Mouse (Mus musculus): ENCODE results near the gene Ptk7. TPM values are rescaled to one million over a fixed set of nuclear protein-coding genes. Genes with fewer than 3 reads are reported as not detected.

The Ptk7 gene
- polyA plus RNA-seq, 1 experiment: 0.04 TPM

DNA sequence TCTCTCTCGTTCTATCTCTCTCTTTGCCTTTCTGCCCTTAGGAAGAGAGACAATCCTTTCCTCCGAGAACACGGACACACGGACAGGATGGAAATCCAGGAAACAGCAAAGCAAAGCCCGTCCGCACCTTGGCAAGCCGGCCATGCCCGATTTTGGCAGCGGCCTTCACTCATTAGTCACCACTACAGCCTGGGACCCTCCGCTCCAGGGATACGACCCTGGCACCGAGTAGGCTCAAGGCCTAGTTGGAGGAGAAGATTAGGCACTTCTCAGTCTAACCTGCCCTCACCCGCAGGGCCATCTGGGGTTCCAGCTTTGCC lies 873 bp downstream of the Ptk7 start:
- no peaks in the 10 kb centered on the region; the same call in 1 of the 2 replicates for H3K36me3 ChIP-seq (ENCODE audit: control insufficient read depth)
- peak overlapping the region; percentile 55 for H3K4me3 ChIP-seq (replicated peaks)
- H3K4me1 ChIP-seq (ENCODE audit: control insufficient read depth): no peaks in the 10 kb centered on the region; the same call in 1 of the 2 replicates
- TF ChIP-seq GATA1 (IDR thresholded peaks at IDR 0.05; ENCODE audit: low read length) (no peak), TAL1 (IDR thresholded peaks at IDR 0.05; ENCODE audit: low read length) (no peak)
- peaks cover 50% of the 10 kb centered on the region for H3K27me3 ChIP-seq (ENCODE audit: control insufficient read depth)
- H3K9me3 ChIP-seq (ENCODE audit: control insufficient read depth, low read length): no peaks in the 10 kb centered on the region; the same call in 1 of the 2 replicates

DNA sequence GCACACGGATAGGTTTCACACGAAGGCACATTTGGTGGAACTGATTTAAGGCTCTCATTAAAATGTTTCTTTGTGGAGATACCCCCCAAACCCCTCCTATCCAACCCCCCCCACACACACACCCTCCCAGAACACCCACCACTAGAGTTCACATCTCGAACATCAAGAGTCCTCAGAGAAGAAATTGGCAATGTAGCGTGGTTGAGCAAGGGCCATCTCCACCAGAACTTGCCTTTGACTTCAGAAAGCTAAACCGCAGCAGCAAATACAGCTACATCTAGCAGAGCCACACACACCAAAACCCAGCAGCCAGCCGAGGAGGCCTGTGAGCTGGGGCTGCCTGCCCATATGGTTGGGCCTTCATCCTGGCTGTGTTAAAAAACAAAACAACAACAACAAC lies 1.9 kb downstream of the Ptk7 start:
- no peak for TF ChIP-seq GATA1 (IDR thresholded peaks at IDR 0.05; ENCODE audit: low read length)
- TF ChIP-seq TAL1 (IDR thresholded peaks at IDR 0.05; ENCODE audit: low read length): no peak
- Histone ChIP-seq H3K4me3 (replicated peaks) (no peak overlapping the region), H3K27me3 (ENCODE audit: control insufficient read depth) (peaks cover 50% of the 10 kb centered on the region), H3K4me1 (ENCODE audit: control insufficient read depth) (no peaks in the 10 kb centered on the region; the same call in 1 of the 2 replicates), H3K36me3 (ENCODE audit: control insufficient read depth) (no peaks in the 10 kb centered on the region; the same call in 1 of the 2 replicates), H3K9me3 (ENCODE audit: control insufficient read depth, low read length) (no peaks in the 10 kb centered on the region; the same call in 1 of the 2 replicates)

DNA sequence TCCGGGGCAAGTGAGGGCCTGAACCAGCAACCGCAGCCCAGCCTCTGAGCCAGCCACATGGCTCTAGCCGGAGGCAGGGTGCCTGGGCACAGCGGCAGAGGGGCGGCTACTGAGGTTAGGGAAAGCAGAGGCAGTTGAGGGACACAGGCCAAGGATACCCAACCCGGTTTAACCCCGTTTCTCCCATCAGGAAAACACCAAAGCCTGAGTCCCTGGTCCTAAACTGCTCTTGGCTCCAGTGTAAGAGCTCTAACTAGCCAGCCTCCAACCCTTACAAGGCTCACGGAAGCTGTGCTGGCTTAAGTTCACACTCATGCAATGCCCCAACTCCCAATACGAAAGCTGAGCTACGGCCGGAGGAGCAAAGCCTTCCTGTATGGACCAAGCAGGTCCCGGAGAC lies 4.7 kb downstream of the Ptk7 start:
- H3K9me3 ChIP-seq (ENCODE audit: control insufficient read depth, low read length): no peaks in the 10 kb centered on the region; the same call in 1 of the 2 replicates
- H3K4me1 ChIP-seq (ENCODE audit: control insufficient read depth): no peaks in the 10 kb centered on the region; the same call in 1 of the 2 replicates
- peaks cover 39% of the 10 kb centered on the region for H3K27me3 ChIP-seq (ENCODE audit: control insufficient read depth)
- H3K36me3 ChIP-seq (ENCODE audit: control insufficient read depth): no peaks in the 10 kb centered on the region
- no peak for TF ChIP-seq GATA1 (IDR thresholded peaks at IDR 0.05; ENCODE audit: low read length)
- no peak for TF ChIP-seq TAL1 (IDR thresholded peaks at IDR 0.05; ENCODE audit: low read length)
- H3K4me3 ChIP-seq (replicated peaks): no peak overlapping the region

DNA sequence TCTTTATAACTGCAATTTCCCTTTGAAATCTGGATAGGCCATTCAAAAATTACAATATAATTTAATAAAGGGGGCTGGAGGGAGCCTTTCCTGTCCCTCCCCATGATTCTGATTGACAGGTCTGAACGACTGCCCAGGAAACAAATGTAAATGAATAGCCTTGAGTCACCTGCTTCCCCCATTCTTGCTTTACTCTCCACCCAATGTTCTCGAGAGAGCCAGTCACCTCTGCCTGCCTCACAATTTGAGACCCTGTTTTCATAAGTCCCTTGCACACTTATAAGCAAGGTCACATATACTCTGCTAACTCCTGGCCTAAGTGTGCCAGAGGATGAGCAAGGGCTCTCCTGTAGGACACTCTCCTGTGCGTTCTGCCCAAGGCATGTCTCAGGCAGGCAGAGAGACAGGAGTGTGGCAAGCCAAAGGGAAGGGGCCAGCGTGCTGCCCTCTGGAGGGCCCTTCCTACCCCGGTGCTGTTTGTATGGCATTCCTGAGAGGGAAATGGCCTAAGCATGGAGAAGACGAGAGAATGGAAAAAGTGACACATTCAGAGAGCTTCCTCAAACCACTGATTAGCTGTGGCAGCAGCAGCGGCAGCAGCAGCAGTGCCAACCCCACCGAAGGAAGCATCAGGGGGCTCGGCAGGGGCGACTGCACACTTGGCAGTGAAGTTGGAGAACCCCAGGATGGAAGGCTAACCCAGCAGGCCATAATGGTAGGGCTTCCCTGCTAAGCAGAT lies 5.3 kb downstream of the Ptk7 start:
- no peak for TF ChIP-seq GATA1 (IDR thresholded peaks at IDR 0.05; ENCODE audit: low read length)
- TF ChIP-seq TAL1 (IDR thresholded peaks at IDR 0.05; ENCODE audit: low read length): no peak
- Histone ChIP-seq H3K9me3 (ENCODE audit: control insufficient read depth, low read length) (no peaks in the 10 kb centered on the region; the same call in 1 of the 2 replicates), H3K4me1 (ENCODE audit: control insufficient read depth) (no peaks in the 10 kb centered on the region; the same call in 1 of the 2 replicates), H3K36me3 (ENCODE audit: control insufficient read depth) (no peaks in the 10 kb centered on the region), H3K27me3 (ENCODE audit: control insufficient read depth) (peaks cover 33% of the 10 kb centered on the region), H3K4me3 (replicated peaks) (no peak overlapping the region)

DNA sequence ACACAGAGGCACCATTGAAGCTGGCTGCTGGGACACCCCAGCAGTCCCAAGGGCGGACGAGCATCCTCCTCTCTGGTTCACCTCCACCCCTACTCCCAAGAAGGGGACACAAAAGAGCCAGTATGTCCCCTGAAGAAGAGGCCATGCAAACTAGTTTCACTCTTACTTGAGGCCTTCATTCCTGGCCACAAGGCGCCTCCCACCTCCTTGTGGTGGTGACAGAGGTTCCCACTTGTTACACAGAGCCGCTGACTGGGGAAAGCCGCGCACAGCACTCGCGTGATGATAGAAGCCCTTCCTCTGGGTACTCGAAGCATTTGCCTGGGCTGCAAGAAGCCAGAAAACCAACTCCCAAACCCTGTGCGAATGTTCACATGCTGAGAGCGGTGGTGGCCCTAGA lies 7.0 kb downstream of the Ptk7 start:
- Histone ChIP-seq H3K36me3 (ENCODE audit: control insufficient read depth) (no peaks in the 10 kb centered on the region), H3K4me3 (replicated peaks) (no peak overlapping the region), H3K4me1 (ENCODE audit: control insufficient read depth) (no peaks in the 10 kb centered on the region; the same call in 1 of the 2 replicates), H3K9me3 (ENCODE audit: control insufficient read depth, low read length) (no peaks in the 10 kb centered on the region), H3K27me3 (ENCODE audit: control insufficient read depth) (peaks cover 16% of the 10 kb centered on the region)
- TF ChIP-seq GATA1 (IDR thresholded peaks at IDR 0.05; ENCODE audit: low read length) (no peak), TAL1 (IDR thresholded peaks at IDR 0.05; ENCODE audit: low read length) (no peak)

DNA sequence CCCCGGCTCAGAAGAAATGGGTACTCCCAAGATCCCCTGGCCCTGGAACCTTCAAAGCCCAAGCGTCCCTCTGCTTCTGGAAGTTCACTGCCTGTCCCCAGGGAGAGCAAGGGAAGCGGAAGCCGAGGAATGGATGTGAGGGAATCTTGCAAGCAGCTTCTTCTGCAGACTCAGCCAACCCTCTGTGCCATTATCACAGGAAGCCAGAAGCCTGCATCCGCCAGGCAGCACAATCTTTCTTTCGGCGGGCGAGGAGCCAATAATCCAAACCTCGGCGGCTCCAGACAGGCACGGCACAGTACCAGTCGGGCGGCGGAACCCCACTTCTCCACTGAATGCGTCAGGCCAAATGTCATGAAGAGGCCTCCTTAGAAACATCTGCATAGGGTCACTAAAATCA lies 8.0 kb downstream of the Ptk7 start:
- Histone ChIP-seq H3K4me1 (ENCODE audit: control insufficient read depth) (no peaks in the 10 kb centered on the region; the same call in 1 of the 2 replicates), H3K36me3 (ENCODE audit: control insufficient read depth) (no peaks in the 10 kb centered on the region), H3K27me3 (ENCODE audit: control insufficient read depth) (peaks cover 10% of the 10 kb centered on the region), H3K4me3 (replicated peaks) (no peak overlapping the region), H3K9me3 (ENCODE audit: control insufficient read depth, low read length) (no peaks in the 10 kb centered on the region)
- TF ChIP-seq GATA1 (IDR thresholded peaks at IDR 0.05; ENCODE audit: low read length) (no peak), TAL1 (IDR thresholded peaks at IDR 0.05; ENCODE audit: low read length) (no peak)

DNA sequence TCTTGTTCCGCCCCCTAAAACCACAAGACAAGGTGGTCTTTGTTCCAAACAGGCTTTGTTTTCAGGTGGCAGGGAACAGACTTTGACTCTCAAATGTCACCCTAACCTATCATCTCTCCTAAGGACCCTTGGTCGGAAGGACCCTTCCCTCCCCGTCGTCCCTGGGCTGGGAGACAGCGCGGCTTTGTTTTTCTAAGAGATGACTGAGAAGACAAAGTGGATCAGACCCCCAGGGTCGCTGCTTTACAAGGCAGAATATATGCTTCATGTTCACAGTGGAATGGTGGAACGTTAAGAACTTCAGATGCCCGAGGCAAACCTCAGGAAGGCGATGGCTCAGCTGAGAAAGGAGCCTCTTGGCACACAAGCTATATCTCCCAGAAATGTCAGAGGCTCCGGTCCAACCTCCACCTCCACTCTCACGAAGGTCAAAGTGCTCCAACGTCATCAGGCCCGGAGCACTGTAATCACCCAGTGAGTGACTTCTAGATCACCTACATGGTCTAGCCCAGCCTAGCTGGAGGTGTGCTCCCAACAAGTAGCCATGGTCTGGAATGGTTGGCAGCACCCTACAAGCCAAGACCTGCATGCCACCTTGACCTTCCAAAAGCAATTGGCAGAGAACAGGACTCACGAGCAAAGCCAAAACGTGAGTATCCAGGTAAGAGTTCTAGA lies 9.5 kb downstream of the Ptk7 start:
- no peaks in the 10 kb centered on the region for H3K36me3 ChIP-seq (ENCODE audit: control insufficient read depth)
- no peak overlapping the region for H3K4me3 ChIP-seq (replicated peaks)
- H3K9me3 ChIP-seq (ENCODE audit: control insufficient read depth, low read length): no peaks in the 10 kb centered on the region
- peaks cover 8% of the 10 kb centered on the region; the same call in 1 of the 2 replicates for H3K27me3 ChIP-seq (ENCODE audit: control insufficient read depth)
- TF ChIP-seq GATA1 (IDR thresholded peaks at IDR 0.05; ENCODE audit: low read length) (no peak), TAL1 (IDR thresholded peaks at IDR 0.05; ENCODE audit: low read length) (no peak)
- no peaks in the 10 kb centered on the region; the same call in 1 of the 2 replicates for H3K4me1 ChIP-seq (ENCODE audit: control insufficient read depth)

DNA sequence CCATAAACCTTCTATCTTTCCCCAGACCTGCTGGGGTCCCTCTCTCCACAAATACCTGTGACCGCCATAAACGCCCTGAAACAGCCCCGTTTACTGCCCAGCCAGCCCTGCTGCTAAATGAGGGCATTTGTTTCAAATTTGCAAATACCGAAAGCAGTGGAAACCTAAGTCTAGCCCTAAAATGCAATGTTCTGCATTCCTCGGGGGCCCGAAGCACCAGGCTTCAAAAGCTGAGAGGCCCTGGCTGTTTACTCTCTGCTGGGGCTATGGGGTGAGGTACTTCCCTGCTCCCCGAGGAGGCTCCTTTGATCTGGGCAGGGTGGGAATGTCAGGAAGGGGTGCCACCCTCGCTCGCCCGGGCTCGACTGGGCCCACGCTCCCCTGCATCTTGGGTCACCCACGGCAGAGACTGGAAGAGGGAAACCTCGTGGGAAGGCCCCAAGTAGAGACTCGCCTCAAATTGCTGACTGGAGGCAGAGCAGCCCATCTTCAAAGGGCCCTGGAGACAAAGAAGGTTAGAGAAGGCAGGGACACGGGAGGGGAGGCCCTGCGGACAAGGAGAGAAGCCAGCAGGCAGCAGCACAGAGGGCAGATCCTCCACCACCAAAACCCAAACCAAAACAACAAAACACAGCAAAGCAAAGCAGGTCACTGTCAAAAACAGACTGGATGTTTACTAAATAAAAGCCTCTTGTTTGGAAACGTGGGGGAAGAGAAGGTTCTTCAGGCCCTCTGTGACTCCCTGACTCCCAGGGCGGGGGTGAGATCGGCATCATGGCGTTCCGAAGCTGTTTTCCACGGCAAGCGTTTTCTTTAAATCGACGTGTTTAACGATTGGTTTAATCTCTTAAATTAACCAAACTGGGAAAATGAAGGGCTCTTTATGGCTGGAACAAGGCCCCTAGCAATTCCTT lies 10.3 kb downstream of the Ptk7 start:
- Histone ChIP-seq H3K27me3 (ENCODE audit: control insufficient read depth) (peaks cover 3% of the 10 kb centered on the region; the same call in 1 of the 2 replicates), H3K36me3 (ENCODE audit: control insufficient read depth) (no peaks in the 10 kb centered on the region), H3K4me3 (replicated peaks) (no peak overlapping the region), H3K9me3 (ENCODE audit: control insufficient read depth, low read length) (no peaks in the 10 kb centered on the region), H3K4me1 (ENCODE audit: control insufficient read depth) (no peaks in the 10 kb centered on the region; the same call in 1 of the 2 replicates)
- TF ChIP-seq GATA1 (IDR thresholded peaks at IDR 0.05; ENCODE audit: low read length) (no peak), TAL1 (IDR thresholded peaks at IDR 0.05; ENCODE audit: low read length) (no peak)

Measured in erythroblast, embryonic 14.5 days (primary cell).